Mouse (Mus musculus) liver, embryonic 14.5 days (tissue): ENCODE measurements around the gene Ttc39d. TPM values are rescaled to one million over a fixed set of nuclear protein-coding genes. Genes with fewer than 3 reads are reported as not detected.

Experiments used
- ATAC-seq: fragments of 200-750 bp; cut with Nextera tagmentation; 2 replicates; pipeline ENCODE4 v1.8.0; 2017; ENCODE audit warnings: moderate number of reproducible peaks, mild to moderate bottlenecking, moderate library complexity; ENCODE audit not compliant: insufficient read depth
- DNase-seq, 3 experiments: peaks; one replicate each; pipeline ENCODE4 v3.0.0-alpha.2; 2012 to 2013; ENCODE audit warnings: low read depth in 3 of 3, low spot score in 3 of 3
- H3K27ac ChIP-seq: fragments of 300-500 bp; sonication (generic); 2 replicates; pipeline ENCODE4 v1.5.1; 2014; ENCODE audit warnings: moderate library complexity, mild to moderate bottlenecking, control low read depth, inconsistent platforms
- H3K27me3 ChIP-seq: fragments of 300-500 bp; sonication (generic); 2 replicates; pipeline ENCODE4 v1.6.1; 2014; ENCODE audit warnings: mild to moderate bottlenecking, low read length, moderate library complexity; ENCODE audit not compliant: control insufficient read depth, insufficient read depth
- H3K36me3 ChIP-seq: fragments of 300-500 bp; sonication (generic); replicated peaks from 2 replicates; pipeline ENCODE4 v1.6.1; 2014; ENCODE audit warnings: low read depth; ENCODE audit not compliant: control insufficient read depth, insufficient read depth
- H3K4me1 ChIP-seq, 2 experiments: fragments of 200-500 bp in 1 of 2; fragments of 300-500 bp in 1 of 2; sonication (generic) in 1 of 2; replicated peaks; 2 replicates each; pipeline ENCODE4 v1.6.1; 2012 to 2014; ENCODE audit warnings: antibody characterized with exemption in 1 of 2, inconsistent platforms in 1 of 2, low read length in 1 of 2; ENCODE audit not compliant: control insufficient read depth in 2 of 2, insufficient read depth in 2 of 2
- H3K4me2 ChIP-seq: fragments of 300-500 bp; sonication (generic); 2 replicates; pipeline ENCODE4 v1.6.1; 2014; ENCODE audit warnings: low read depth, mild to moderate bottlenecking, control low read depth, moderate library complexity
- H3K4me3 ChIP-seq, 2 experiments: fragments of 200-500 bp in 1 of 2; fragments of 300-500 bp in 1 of 2; sonication (generic) in 1 of 2; 2 replicates each; pipeline ENCODE4 v1.5.1; 2012 to 2014; ENCODE audit warnings: low read depth in 2 of 2, low read length in 2 of 2, mild to moderate bottlenecking in 2 of 2, control low read depth in 1 of 2, inconsistent platforms in 1 of 2, moderate library complexity in 1 of 2; ENCODE audit not compliant: insufficient read depth in 1 of 2
- H3K9ac ChIP-seq: fragments of 300-500 bp; sonication (generic); replicated peaks from 2 replicates; pipeline ENCODE4 v1.6.1; 2014; ENCODE audit warnings: mild to moderate bottlenecking, control low read depth, moderate library complexity
- H3K9me3 ChIP-seq: fragments of 300-500 bp; sonication (generic); 2 replicates; pipeline ENCODE4 v1.6.1; 2016; ENCODE audit warnings: low read length, mixed read lengths; ENCODE audit not compliant: control insufficient read depth
- CTCF ChIP-seq: IDR thresholded peaks from 2 replicates; pipeline ENCODE4 v1.5.1; 2016; ENCODE audit warnings: antibody characterized with exemption, low read depth, control low read depth
- EP300 ChIP-seq: IDR thresholded peaks from 2 replicates; pipeline ENCODE4 v1.6.1; 2016; ENCODE audit warnings: antibody characterized with exemption, low read depth
- WGBS: fragments of 180-500 bp; shearing (Covaris S2); extraction: QIAGEN DNeasy Blood & Tissue Kit; methylation state at CpG from one replicate; pipeline ENCODE4 v1.1.7; 2014; ENCODE audit not compliant: insufficient replicate concordance; 5-methylcytosine and 5-hydroxymethylcytosine counted together
- polyA plus RNA-seq, 2 experiments: library from polyadenylated mRNA; depleted of rRNA in 1 of 2; stranded (reverse) in 1 of 2; unstranded in 1 of 2; fragments of >200 nt; fragmentation: Nextera tagmentation in 1 of 2; extraction: Ambion mirVana in 1 of 2; gene quantifications; 2 replicates each; pipeline versions ENCODE4 v1.2.1 to v1.2.3; 2012 to 2014

Gene Ttc39d
- polyA plus RNA-seq, 2 experiments = 0.02 TPM; not detected in 1

DNA sequence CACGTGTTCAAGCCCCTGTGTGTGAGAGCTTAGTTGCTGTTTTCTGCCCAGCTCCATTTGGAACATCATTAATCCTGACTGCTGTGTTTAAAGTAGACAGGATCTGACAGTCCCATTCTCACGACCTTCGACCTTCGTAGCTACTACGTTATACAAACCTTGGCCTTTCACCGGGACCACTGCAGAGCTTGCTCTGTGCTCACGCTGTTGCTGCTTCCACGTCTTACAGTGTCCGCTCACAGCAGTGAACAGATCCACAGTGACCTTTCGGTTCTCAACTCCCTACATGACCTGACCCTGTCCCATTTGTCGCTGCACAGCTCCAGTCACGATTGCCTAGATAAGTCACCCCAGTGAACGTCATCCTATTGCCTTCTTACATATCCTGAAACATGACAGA, 35.9 kb downstream of the Ttc39d start:
- Histone ChIP-seq H3K4me3 (no peak overlapping the region), H3K27ac (no peak overlapping the region), H3K9ac (no peak overlapping the region), H3K4me2 (no peak overlapping the region), H3K27me3 (no peaks in the 10 kb centered on the region), H3K9me3 (no peaks in the 10 kb centered on the region), H3K36me3 (peaks cover 5% of the 10 kb centered on the region), H3K4me1 (peaks cover 0 to 5% of the 10 kb centered on the region in 2 experiments; a peak in 1 of 4 replicates)
- DNase-seq (no peak), ATAC-seq (peak; percentile 63)
- WGBS = 73% methylated on average over 13 of the region's 13 CpGs
- TF ChIP-seq CTCF (no peak), EP300 (no peak)

DNA sequence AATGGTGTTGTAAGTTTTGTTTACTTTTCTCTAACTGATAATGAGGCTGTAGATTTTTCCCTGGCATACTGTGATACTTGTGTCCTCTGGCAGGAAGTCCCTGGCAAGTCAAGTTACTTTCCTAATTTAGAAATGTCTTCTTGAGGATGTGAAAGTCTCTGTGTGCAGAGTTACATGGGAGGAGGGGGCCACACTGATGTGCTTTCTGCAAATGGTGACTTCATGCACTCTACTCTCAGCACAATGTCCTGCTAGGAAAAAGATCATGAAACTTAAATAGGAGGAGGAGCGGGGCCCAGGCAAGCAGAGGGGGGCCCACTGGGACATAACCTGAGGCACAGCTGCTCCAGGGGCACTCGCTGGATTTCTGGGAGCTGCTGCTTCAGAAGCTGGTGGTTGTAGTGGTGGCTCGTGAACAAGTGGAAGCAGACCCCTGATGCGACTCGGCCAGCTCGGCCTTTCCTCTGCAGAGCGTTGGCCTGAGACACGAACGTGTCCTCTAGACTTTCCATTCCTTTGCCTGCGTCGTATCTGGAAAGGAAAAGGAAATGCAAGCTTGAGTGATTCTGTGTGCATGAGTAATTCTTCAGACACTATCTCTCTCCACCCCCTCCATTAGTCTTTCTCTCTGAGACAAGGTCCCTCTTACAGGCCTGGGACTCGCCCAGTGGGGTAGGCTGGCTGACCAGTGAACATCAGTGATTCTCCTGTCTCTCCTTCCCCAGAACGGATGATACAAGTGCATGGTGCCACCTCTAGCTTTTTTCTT, 45.7 kb downstream of the Ttc39d start:
- peak; percentile 41; the same call in 1 of the 2 replicates for ATAC-seq
- peaks cover 9% of the 10 kb centered on the region for H3K36me3 ChIP-seq
- H3K9me3 ChIP-seq = no peaks in the 10 kb centered on the region
- no peaks in the 10 kb centered on the region; a peak in 1 of 4 replicates for H3K4me1 ChIP-seq
- WGBS = 68% methylated on average over 13 of the region's 13 CpGs
- H3K4me2 ChIP-seq = no peak overlapping the region
- DNase-seq = no peak
- no peaks in the 10 kb centered on the region for H3K27me3 ChIP-seq
- no peak overlapping the region for H3K27ac ChIP-seq
- H3K9ac ChIP-seq = no peak overlapping the region
- TF ChIP-seq EP300 = no peak
- no peak for TF ChIP-seq CTCF
- no peak overlapping the region for H3K4me3 ChIP-seq

DNA sequence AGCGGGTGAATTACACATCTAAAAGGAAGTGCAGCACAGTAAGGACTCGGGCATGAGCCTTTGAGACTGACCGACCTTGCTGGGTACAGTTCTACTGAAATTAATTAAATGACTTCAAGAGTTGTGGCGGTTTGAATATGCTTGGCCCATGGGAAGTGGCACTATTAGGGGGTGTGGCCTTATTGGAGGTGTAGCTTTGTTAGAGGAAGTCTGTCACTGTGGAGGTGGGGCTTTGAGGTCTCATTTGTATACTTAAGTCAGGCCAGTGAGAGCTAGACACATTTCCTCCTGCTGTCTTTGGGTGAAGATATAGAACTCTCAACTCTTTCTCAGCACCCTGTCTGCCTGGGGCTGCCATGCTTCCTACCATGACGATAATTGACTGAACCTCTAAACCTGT, 47.2 kb downstream of the Ttc39d start:
- no peak overlapping the region for H3K27ac ChIP-seq
- H3K27me3 ChIP-seq = no peaks in the 10 kb centered on the region
- H3K4me3 ChIP-seq = no peak overlapping the region
- H3K4me1 ChIP-seq = no peaks in the 10 kb centered on the region; a peak in 1 of 4 replicates
- no peak overlapping the region for H3K9ac ChIP-seq
- no peak for TF ChIP-seq EP300
- TF ChIP-seq CTCF = no peak
- no peak for ATAC-seq
- H3K9me3 ChIP-seq = no peaks in the 10 kb centered on the region
- peaks cover 9% of the 10 kb centered on the region for H3K36me3 ChIP-seq
- DNase-seq = no peak
- H3K4me2 ChIP-seq = no peak overlapping the region
- 77% methylated on average over 5 of the region's 5 CpGs for WGBS

DNA sequence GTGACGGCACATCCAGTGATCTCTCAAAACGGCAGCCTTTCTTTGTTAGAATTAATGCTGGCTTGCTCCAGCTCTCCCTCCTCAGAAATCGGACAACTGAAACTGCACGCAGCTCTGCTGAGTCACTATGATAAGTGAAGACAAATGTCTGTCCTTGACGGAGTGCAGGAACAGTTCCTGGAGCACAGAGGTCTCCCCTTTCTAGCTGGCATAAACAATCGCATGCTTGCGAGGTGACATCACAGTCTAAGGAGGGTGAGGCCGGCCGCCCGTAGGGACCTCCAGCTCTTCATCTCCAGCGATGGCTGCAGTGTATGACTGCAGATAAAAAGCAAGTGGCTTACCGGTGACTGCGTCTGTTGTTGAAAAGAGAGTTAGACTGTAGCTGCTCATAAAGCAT, 47.9 kb downstream of the Ttc39d start:
- no peaks in the 10 kb centered on the region for H3K9me3 ChIP-seq
- no peak overlapping the region; the same call in 1 of the 2 replicates for H3K4me2 ChIP-seq
- H3K36me3 ChIP-seq = peaks cover 9% of the 10 kb centered on the region
- DNase-seq (no peak), ATAC-seq (peak; percentile 70; the same call in 1 of the 2 replicates)
- WGBS = 46% methylated on average over 13 of the region's 13 CpGs
- no peaks in the 10 kb centered on the region; a peak in 1 of 4 replicates for H3K4me1 ChIP-seq
- TF ChIP-seq CTCF (no peak), EP300 (no peak)
- no peaks in the 10 kb centered on the region for H3K27me3 ChIP-seq
- no peak overlapping the region for H3K9ac ChIP-seq
- H3K27ac ChIP-seq = no peak overlapping the region
- H3K4me3 ChIP-seq = no peak overlapping the region

DNA sequence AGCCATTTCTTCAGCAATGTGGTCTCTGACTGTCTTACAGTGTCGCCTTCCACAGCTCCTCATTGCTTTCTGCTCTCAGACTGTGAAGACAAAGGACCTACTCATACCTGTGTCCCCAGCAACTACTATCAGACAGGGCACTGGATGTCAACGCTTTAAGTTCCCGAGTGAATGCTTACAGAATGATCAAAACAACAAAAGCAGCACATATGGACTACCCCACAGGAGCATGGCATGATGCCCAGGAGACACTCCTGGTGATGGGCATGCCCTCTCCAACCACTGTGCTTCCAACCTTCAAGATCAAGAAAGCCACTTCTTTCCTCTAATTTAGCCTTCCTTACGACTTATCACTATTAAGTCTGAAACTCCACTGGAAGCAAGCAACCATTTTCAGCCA, 59.8 kb downstream of the Ttc39d start:
- Histone ChIP-seq H3K9me3 (no peaks in the 10 kb centered on the region), H3K27ac (no peak overlapping the region), H3K4me3 (no peak overlapping the region), H3K9ac (no peak overlapping the region), H3K4me2 (no peak overlapping the region), H3K27me3 (no peaks in the 10 kb centered on the region), H3K36me3 (no peaks in the 10 kb centered on the region; the same call in 1 of the 2 replicates), H3K4me1 (no peaks in the 10 kb centered on the region)
- WGBS = 70% methylated on average over 4 of the region's 4 CpGs
- ATAC-seq (no peak), DNase-seq (no peak)
- no peak for TF ChIP-seq EP300
- TF ChIP-seq CTCF = no peak

Other genes with a start within 250 kb of the Ttc39d start
- gene Hnrnpll, start 145.1 kb upstream of the Ttc39d start, polyA plus RNA-seq (2012; rRNA removed) = 16.2 and 23.5 TPM in 2 replicates
- gene Hnrnpll, start 145.1 kb upstream of the Ttc39d start, polyA plus RNA-seq (2014; fragmentation: Nextera tagmentation; extraction: Ambion mirVana) = 23.1 and 23.9 TPM in 2 replicates
- 14.0 and 15.0 TPM in 2 replicates for gene Galm, start 80.0 kb upstream of the Ttc39d start, polyA plus RNA-seq (2012; rRNA removed)
- 22.7 and 25.6 TPM in 2 replicates for gene Galm, start 80.0 kb upstream of the Ttc39d start, polyA plus RNA-seq (2014; fragmentation: Nextera tagmentation; extraction: Ambion mirVana)
- 89.9 and 146 TPM in 2 replicates for gene Srsf7, start 153 bp upstream of the Ttc39d start, polyA plus RNA-seq (2012; rRNA removed)
- 264 TPM in 2 replicates for gene Srsf7, start 153 bp upstream of the Ttc39d start, polyA plus RNA-seq (2014; fragmentation: Nextera tagmentation; extraction: Ambion mirVana)
- gene Gemin6, start 17.0 kb downstream of the Ttc39d start, polyA plus RNA-seq (2012; rRNA removed) = 8.6 and 16.2 TPM in 2 replicates
- gene Gemin6, start 17.0 kb downstream of the Ttc39d start, polyA plus RNA-seq (2014; fragmentation: Nextera tagmentation; extraction: Ambion mirVana) = 33.6 and 35.7 TPM in 2 replicates
- gene Morn2, start 82.7 kb downstream of the Ttc39d start, polyA plus RNA-seq (2012; rRNA removed) = 1.8 and 2.8 TPM in 2 replicates
- gene Morn2, start 82.7 kb downstream of the Ttc39d start, polyA plus RNA-seq (2014; fragmentation: Nextera tagmentation; extraction: Ambion mirVana) = 9.1 and 9.8 TPM in 2 replicates
- gene Dhx57, start 83.0 kb downstream of the Ttc39d start, polyA plus RNA-seq (2012; rRNA removed) = 4.1 and 5.1 TPM in 2 replicates
- 2.8 and 3.6 TPM in 2 replicates for gene Dhx57, start 83.0 kb downstream of the Ttc39d start, polyA plus RNA-seq (2014; fragmentation: Nextera tagmentation; extraction: Ambion mirVana)
- 0.03 and 0.13 TPM in 2 replicates for gene Arhgef33, start 99.9 kb downstream of the Ttc39d start, polyA plus RNA-seq (2012; rRNA removed)
- gene Arhgef33, start 99.9 kb downstream of the Ttc39d start, polyA plus RNA-seq (2014; fragmentation: Nextera tagmentation; extraction: Ambion mirVana) = 0.36 and 0.69 TPM in 2 replicates
- not detected in 2 replicates for gene Gm10190, start 166.1 kb downstream of the Ttc39d start, polyA plus RNA-seq (2012; rRNA removed)
- gene Gm10190, start 166.1 kb downstream of the Ttc39d start, polyA plus RNA-seq (2014; fragmentation: Nextera tagmentation; extraction: Ambion mirVana) = not detected in 2 replicates